Comparison of ENCODE assay signal across 8 mouse cellular contexts in genomic region chr19:6952712-6953037, GRCm38 (mm10). TPM values are rescaled to one million over a fixed set of nuclear protein-coding genes. Genes with fewer than 3 reads are reported as not detected.
DNase-seq lines count a peak whose midpoint lies in the region; ATAC-seq and TF ChIP-seq lines count a peak whose summit lies in the region.

No protein-coding gene starts in this region.

- H3K4me2 ChIP-seq in forebrain, embryonic 12.5 days: peak overlapping the region; percentile 98
- peak overlapping the region; percentile 79 for H3K4me2 ChIP-seq in hindbrain, embryonic 15.5 days
- H3K4me2 ChIP-seq in neural tube, embryonic 12.5 days (replicated peaks): peak overlapping the region; percentile 97

- H3K9me3 ChIP-seq in erythroblast, embryonic 14.5 days (ENCODE audit: control insufficient read depth, low read length): no peaks in the 10 kb centered on the region
- no peaks in the 10 kb centered on the region for H3K9me3 ChIP-seq in forebrain, embryonic 12.5 days
- H3K9me3 ChIP-seq in hindbrain, embryonic 15.5 days: no peaks in the 10 kb centered on the region
- H3K9me3 ChIP-seq in neural tube, embryonic 12.5 days: no peaks in the 10 kb centered on the region

- no peaks in the 10 kb centered on the region for H3K79me2 ChIP-seq in liver, adult 2 months (ENCODE audit: control insufficient read depth, insufficient read depth, low read length)

- no peak for TF ChIP-seq CTCF in liver, adult 2 months (IDR thresholded peaks at IDR 0.05; ENCODE audit: low read depth, low read length)

- H3K27me3 ChIP-seq in erythroblast, embryonic 14.5 days (ENCODE audit: control insufficient read depth): no peaks in the 10 kb centered on the region
- H3K27me3 ChIP-seq in forebrain, embryonic 12.5 days: no peaks in the 10 kb centered on the region
- H3K27me3 ChIP-seq in hindbrain, embryonic 15.5 days: no peaks in the 10 kb centered on the region
- no peaks in the 10 kb centered on the region for H3K27me3 ChIP-seq in liver, adult 2 months (ENCODE audit: control insufficient read depth, insufficient read depth, low read length)
- no peaks in the 10 kb centered on the region for H3K27me3 ChIP-seq in neural tube, embryonic 12.5 days (replicated peaks)

- peaks cover 52% of the 10 kb centered on the region for H3K4me1 ChIP-seq in erythroblast, embryonic 14.5 days (ENCODE audit: control insufficient read depth)
- peaks cover 18% of the 10 kb centered on the region for H3K4me1 ChIP-seq in forebrain, embryonic 12.5 days
- peaks cover 27% of the 10 kb centered on the region for H3K4me1 ChIP-seq in hindbrain, embryonic 15.5 days (replicated peaks)
- peaks cover 11% of the 10 kb centered on the region for H3K4me1 ChIP-seq in liver, adult 2 months (ENCODE audit: control insufficient read depth, insufficient read depth, low read length)
- H3K4me1 ChIP-seq in neural tube, embryonic 12.5 days: peaks cover 26% of the 10 kb centered on the region

- H3K9ac ChIP-seq in forebrain, embryonic 12.5 days: peak overlapping the region; percentile 77
- H3K9ac ChIP-seq in hindbrain, embryonic 15.5 days: 0 out of 2 replicates have a peak overlapping the region, but pooled peaks have one; percentile 48
- H3K9ac ChIP-seq in liver, adult 2 months (ENCODE audit: low read depth, low read length): peak overlapping the region; percentile 82
- H3K9ac ChIP-seq in neural tube, embryonic 12.5 days: peak overlapping the region; percentile 67; the same call in 1 of the 2 replicates

- DNase-seq in liver, adult 2 months (ENCODE audit: extremely low read depth, low read depth, low spot score): peak; percentile 77
- no peak for DNase-seq in layer of hippocampus, adult 8-10 months (ENCODE audit: low spot score in 2 of 2)

- peak overlapping the region; percentile 10; the same call in 1 of the 2 replicates for H3K27ac ChIP-seq in forebrain, embryonic 12.5 days
- peak overlapping the region; percentile 95 for H3K27ac ChIP-seq in hindbrain, embryonic 15.5 days (replicated peaks)
- peak overlapping the region; percentile 98 for H3K27ac ChIP-seq in liver, adult 2 months (replicated peaks; ENCODE audit: insufficient read depth, low read depth, low read length)
- H3K27ac ChIP-seq in neural tube, embryonic 12.5 days: no peak overlapping the region

- peak overlapping the region; percentile 72 for H3K4me3 ChIP-seq in erythroblast, embryonic 14.5 days (replicated peaks)
- peak overlapping the region; percentile 60 for H3K4me3 ChIP-seq in forebrain, embryonic 12.5 days (replicated peaks)
- H3K4me3 ChIP-seq in hindbrain, embryonic 15.5 days: peak overlapping the region; percentile 61
- H3K4me3 ChIP-seq in liver, adult 2 months (ENCODE audit: insufficient read depth, low read depth, low read length): peak overlapping the region; percentile 67
- no peak overlapping the region for H3K4me3 ChIP-seq in neural tube, embryonic 12.5 days

- 40% methylated on average over 3 of the region's 3 CpGs for WGBS in forebrain, embryonic 12.5 days
- 31% methylated on average over 3 of the region's 3 CpGs for WGBS in hindbrain, embryonic 15.5 days
- WGBS in liver, adult 2 months: 10% methylated on average over 3 of the region's 3 CpGs
- WGBS in neural tube, embryonic 12.5 days: 37% methylated on average over 3 of the region's 3 CpGs

- H3K36me3 ChIP-seq in erythroblast, embryonic 14.5 days (ENCODE audit: control insufficient read depth): peaks cover 27% of the 10 kb centered on the region
- peaks cover 19% of the 10 kb centered on the region for H3K36me3 ChIP-seq in forebrain, embryonic 12.5 days (replicated peaks)
- H3K36me3 ChIP-seq in hindbrain, embryonic 15.5 days: no peaks in the 10 kb centered on the region
- H3K36me3 ChIP-seq in liver, adult 2 months (ENCODE audit: control insufficient read depth, insufficient read depth, low read length): no peaks in the 10 kb centered on the region
- peaks cover 24% of the 10 kb centered on the region; the same call in 1 of the 2 replicates for H3K36me3 ChIP-seq in neural tube, embryonic 12.5 days

- no peak for ATAC-seq in erythroblast, adult 5-6 weeks (replicated peaks; ENCODE audit: low FRiP score, poor library complexity, severe bottlenecking)
- ATAC-seq in forebrain, embryonic 12.5 days (ENCODE audit: low FRiP score): no peak
- ATAC-seq in hindbrain, embryonic 15.5 days (ENCODE audit: low FRiP score, low read depth): no peak
- ATAC-seq in neural tube, embryonic 12.5 days (ENCODE audit: low FRiP score, low read depth): no peak
- no peak for ATAC-seq in megakaryocyte-erythroid progenitor cell, adult 5-6 weeks (replicated peaks; ENCODE audit: low FRiP score, low TSS enrichment, poor library complexity, severe bottlenecking)

- 0 out of 2 replicates have a peak, but pooled peaks have one; percentile 42 for TF ChIP-seq POLR2A in liver, adult 2 months (IDR thresholded peaks at IDR 0.05; ENCODE audit: extremely low read depth, insufficient read depth, low read length)

RNA-seq across cellular contexts. Expression of gene Gpr137, which starts 10.4 kb away (rescaled TPM):
- 1.5 and 2.0 TPM in 2 replicates for polyA plus RNA-seq in erythroblast, embryonic 14.5 days (2012)
- total RNA-seq in erythroblast, adult 5-6 weeks (2015; ENCODE audit: low replicate concordance): 3.3 and 5.8 TPM in 2 replicates
- 4.2 and 7.2 TPM in 2 replicates for total RNA-seq in erythroblast, adult 5-6 weeks (2017; ENCODE audit: low replicate concordance)
- polyA plus RNA-seq in forebrain, embryonic 12.5 days (2016; fragmentation: Nextera tagmentation; extraction: Ambion mirVana): 30.9 and 33.1 TPM in 2 replicates
- 64.0 and 79.2 TPM in 2 replicates for polyA plus RNA-seq in hindbrain, embryonic 15.5 days (2015; fragmentation: Nextera tagmentation; extraction: Ambion mirVana)
- 12.3 and 14.0 TPM in 2 replicates for total RNA-seq in liver, adult 2 months (2014; rRNA removed)
- 52.6 and 61.1 TPM in 2 replicates for polyA plus RNA-seq in liver, adult 2 months (2012; rRNA removed)
- polyA plus RNA-seq in neural tube, embryonic 12.5 days (2016; fragmentation: Nextera tagmentation; extraction: Ambion mirVana): 43.9 and 45.6 TPM in 2 replicates
- 8.0 and 16.1 TPM in 2 replicates for total RNA-seq in megakaryocyte-erythroid progenitor cell, adult 5-6 weeks (2014; fragmentation: Nextera tagmentation)
- 7.0 and 15.7 TPM in 2 replicates for total RNA-seq in megakaryocyte-erythroid progenitor cell, adult 5-6 weeks (2017)
- total RNA-seq in layer of hippocampus, adult 8-10 months (2022): 100 to 1,000 TPM in 3 of 4 experiments, 10 to 100 TPM in 1; 92.5 to 107 (median 104) TPM

RNA-seq across cellular contexts. Expression of gene Bad, which starts 11.0 kb away (rescaled TPM):
- 4.3 and 6.1 TPM in 2 replicates for polyA plus RNA-seq in erythroblast, embryonic 14.5 days (2012)
- total RNA-seq in erythroblast, adult 5-6 weeks (2015; ENCODE audit: low replicate concordance): 2.1 and 4.8 TPM in 2 replicates
- total RNA-seq in erythroblast, adult 5-6 weeks (2017; ENCODE audit: low replicate concordance): 5.0 and 9.5 TPM in 2 replicates
- 62.4 and 65.3 TPM in 2 replicates for polyA plus RNA-seq in forebrain, embryonic 12.5 days (2016; fragmentation: Nextera tagmentation; extraction: Ambion mirVana)
- 90.1 and 99.1 TPM in 2 replicates for polyA plus RNA-seq in hindbrain, embryonic 15.5 days (2015; fragmentation: Nextera tagmentation; extraction: Ambion mirVana)
- 26.2 and 28.1 TPM in 2 replicates for total RNA-seq in liver, adult 2 months (2014; rRNA removed)
- 38.7 and 40.3 TPM in 2 replicates for polyA plus RNA-seq in liver, adult 2 months (2012; rRNA removed)
- 71.9 and 73.8 TPM in 2 replicates for polyA plus RNA-seq in neural tube, embryonic 12.5 days (2016; fragmentation: Nextera tagmentation; extraction: Ambion mirVana)
- 17.5 and 20.6 TPM in 2 replicates for total RNA-seq in megakaryocyte-erythroid progenitor cell, adult 5-6 weeks (2014; fragmentation: Nextera tagmentation)
- 29.0 and 39.2 TPM in 2 replicates for total RNA-seq in megakaryocyte-erythroid progenitor cell, adult 5-6 weeks (2017)
- 10 to 100 TPM; 32.5 to 39.8 (median 37.3) TPM for total RNA-seq in layer of hippocampus, adult 8-10 months (2022)

RNA-seq across cellular contexts. Expression of gene Kcnk4, which starts 18.4 kb away (rescaled TPM):
- not detected in 2 replicates for polyA plus RNA-seq in erythroblast, embryonic 14.5 days (2012)
- not detected in 2 replicates for total RNA-seq in erythroblast, adult 5-6 weeks (2015; ENCODE audit: low replicate concordance)
- total RNA-seq in erythroblast, adult 5-6 weeks (2017; ENCODE audit: low replicate concordance): not detected in 2 replicates
- 0.21 TPM in 1 of 2 replicates, not detected in the other for polyA plus RNA-seq in forebrain, embryonic 12.5 days (2016; fragmentation: Nextera tagmentation; extraction: Ambion mirVana)
- 9.0 and 13.1 TPM in 2 replicates for polyA plus RNA-seq in hindbrain, embryonic 15.5 days (2015; fragmentation: Nextera tagmentation; extraction: Ambion mirVana)
- 0.07 TPM in 1 of 2 replicates, not detected in the other for total RNA-seq in liver, adult 2 months (2014; rRNA removed)
- polyA plus RNA-seq in liver, adult 2 months (2012; rRNA removed): 0.05 TPM in 1 of 2 replicates, not detected in the other
- polyA plus RNA-seq in neural tube, embryonic 12.5 days (2016; fragmentation: Nextera tagmentation; extraction: Ambion mirVana): 0.50 and 1.1 TPM in 2 replicates
- total RNA-seq in megakaryocyte-erythroid progenitor cell, adult 5-6 weeks (2014; fragmentation: Nextera tagmentation): not detected in 2 replicates
- not detected in 2 replicates for total RNA-seq in megakaryocyte-erythroid progenitor cell, adult 5-6 weeks (2017)
- 10 to 100 TPM; 13.4 to 23.1 (median 15.8) TPM for total RNA-seq in layer of hippocampus, adult 8-10 months (2022)

RNA-seq across cellular contexts. Expression of gene Ppp1r14b, which starts 22.1 kb away (rescaled TPM):
- polyA plus RNA-seq in erythroblast, embryonic 14.5 days (2012): 15.6 and 17.4 TPM in 2 replicates
- total RNA-seq in erythroblast, adult 5-6 weeks (2015; ENCODE audit: low replicate concordance): 30.9 and 57.8 TPM in 2 replicates
- total RNA-seq in erythroblast, adult 5-6 weeks (2017; ENCODE audit: low replicate concordance): 17.8 and 41.6 TPM in 2 replicates
- polyA plus RNA-seq in forebrain, embryonic 12.5 days (2016; fragmentation: Nextera tagmentation; extraction: Ambion mirVana): 237 and 333 TPM in 2 replicates
- polyA plus RNA-seq in hindbrain, embryonic 15.5 days (2015; fragmentation: Nextera tagmentation; extraction: Ambion mirVana): 210 and 211 TPM in 2 replicates
- 14.0 and 24.0 TPM in 2 replicates for total RNA-seq in liver, adult 2 months (2014; rRNA removed)
- 34.5 and 38.2 TPM in 2 replicates for polyA plus RNA-seq in liver, adult 2 months (2012; rRNA removed)
- 324 and 325 TPM in 2 replicates for polyA plus RNA-seq in neural tube, embryonic 12.5 days (2016; fragmentation: Nextera tagmentation; extraction: Ambion mirVana)
- total RNA-seq in megakaryocyte-erythroid progenitor cell, adult 5-6 weeks (2014; fragmentation: Nextera tagmentation): 316 and 412 TPM in 2 replicates
- total RNA-seq in megakaryocyte-erythroid progenitor cell, adult 5-6 weeks (2017): 174 and 192 TPM in 2 replicates
- total RNA-seq in layer of hippocampus, adult 8-10 months (2022): 10 to 100 TPM; 55.4 to 81.1 (median 63.5) TPM

RNA-seq across cellular contexts. Expression of gene Plcb3, which starts 23.6 kb away (rescaled TPM):
- 0.12 and 0.22 TPM in 2 replicates for polyA plus RNA-seq in erythroblast, embryonic 14.5 days (2012)
- 0.19 and 0.42 TPM in 2 replicates for total RNA-seq in erythroblast, adult 5-6 weeks (2015; ENCODE audit: low replicate concordance)
- 2.5 and 6.8 TPM in 2 replicates for total RNA-seq in erythroblast, adult 5-6 weeks (2017; ENCODE audit: low replicate concordance)
- polyA plus RNA-seq in forebrain, embryonic 12.5 days (2016; fragmentation: Nextera tagmentation; extraction: Ambion mirVana): 22.4 and 24.3 TPM in 2 replicates
- polyA plus RNA-seq in hindbrain, embryonic 15.5 days (2015; fragmentation: Nextera tagmentation; extraction: Ambion mirVana): 13.6 and 14.0 TPM in 2 replicates
- 5.9 and 9.6 TPM in 2 replicates for total RNA-seq in liver, adult 2 months (2014; rRNA removed)
- 15.7 and 27.6 TPM in 2 replicates for polyA plus RNA-seq in liver, adult 2 months (2012; rRNA removed)
- 25.7 and 33.4 TPM in 2 replicates for polyA plus RNA-seq in neural tube, embryonic 12.5 days (2016; fragmentation: Nextera tagmentation; extraction: Ambion mirVana)
- 12.1 and 18.6 TPM in 2 replicates for total RNA-seq in megakaryocyte-erythroid progenitor cell, adult 5-6 weeks (2014; fragmentation: Nextera tagmentation)
- 4.3 and 4.8 TPM in 2 replicates for total RNA-seq in megakaryocyte-erythroid progenitor cell, adult 5-6 weeks (2017)
- total RNA-seq in layer of hippocampus, adult 8-10 months (2022): 10 to 100 TPM; 13.4 to 19.9 (median 18.0) TPM

Comparison
In these comparisons a context has a peak if more than half of its experiments do, and no peak if none do; other contexts are left out.
1. RNA of gene Gpr137, which starts 10.4 kb away (polyA plus RNA-seq): 64.0 to 79.2 TPM in hindbrain, embryonic 15.5 days, 52.6 to 61.1 TPM in liver, adult 2 months, 43.9 to 45.6 TPM in neural tube, embryonic 12.5 days and 30.9 to 33.1 TPM in forebrain, embryonic 12.5 days; 1.5 to 2.0 TPM in erythroblast, embryonic 14.5 days; every median in the first group is over 10 times any median in the second.
2. Peak in every context shown above with its lines, with median percentiles within 50 percentile points of each other: H3K4me2 ChIP-seq and H3K9ac ChIP-seq.